Mouse (Mus musculus): ENCODE data around the gene Cmtm6.
A peak's percentile ranks its signal among the peaks of the same experiment; 100 is the strongest.

- no peak for TF ChIP-seq CTCF (IDR thresholded peaks at IDR 0.05; ENCODE audit: low read depth, low read length)
- peak; percentile 78; the same call in 1 of the 2 replicates for TF ChIP-seq POLR2A (IDR thresholded peaks at IDR 0.05; ENCODE audit: extremely low read depth, insufficient read depth, low read length)
Measured at GRCm38 (mm10) chr9:114688252-114688952, 42.5 kb upstream of the Cmtm6 start, which contains the start of gene Dync1li1.

Measured in liver, adult 2 months (tissue).